Mouse (Mus musculus): ENCODE data around the gene Rad1. TPM values are rescaled to one million over a fixed set of nuclear protein-coding genes. Genes with fewer than 3 reads are reported as not detected.

The Rad1 gene
- 14.2 and 15.3 TPM in 2 replicates for polyA plus RNA-seq (2015; fragmentation: Nextera tagmentation; extraction: Ambion mirVana)

DNA sequence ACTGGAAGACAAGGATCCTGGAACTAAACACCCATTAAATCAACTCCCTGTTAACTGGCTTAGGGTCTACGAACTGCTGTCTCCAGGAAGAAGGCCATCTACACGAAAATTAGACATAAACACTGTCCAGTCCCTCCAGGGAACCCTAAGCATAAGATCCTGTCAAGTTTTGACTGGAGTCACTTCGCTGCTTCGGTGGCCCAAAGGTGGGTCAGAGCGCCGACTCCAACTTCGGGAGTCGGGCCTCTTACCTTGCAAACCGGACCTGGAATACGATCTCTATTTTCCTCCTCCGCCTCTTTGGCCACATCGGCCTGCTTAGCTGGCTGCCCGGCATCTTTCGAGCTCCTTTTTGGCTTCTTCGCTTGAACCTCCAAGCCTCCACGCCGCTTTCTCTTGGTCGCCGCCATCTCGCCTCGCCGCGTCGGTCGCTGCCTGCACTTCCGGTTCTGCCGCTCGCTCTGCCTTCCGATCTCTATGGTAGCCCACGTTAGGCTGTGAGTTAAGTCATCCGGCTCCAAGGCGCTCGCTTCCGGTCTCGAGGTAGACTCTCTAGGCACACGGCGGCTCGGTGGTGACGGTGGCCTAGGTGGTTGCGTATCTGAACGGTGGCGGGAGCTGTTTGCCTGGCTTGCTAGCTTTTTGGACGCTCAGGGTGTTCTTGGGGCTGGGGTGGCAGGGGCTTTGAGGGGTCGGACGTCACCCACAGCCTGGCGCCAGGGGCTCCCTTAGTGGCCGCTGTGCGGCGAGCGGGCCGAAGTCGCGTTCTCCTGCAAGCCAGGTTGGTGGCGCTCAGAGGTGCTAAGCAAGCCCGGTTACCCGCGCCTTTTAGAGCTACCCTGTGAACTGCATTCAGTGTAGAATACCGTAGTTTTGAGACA lies at the start of gene Rad1, which contains the start of gene Brix1:
Gene Rad1 (plus strand): TSS at position 535 of the 881 bp plus-strand sequence.
Gene Brix1 (minus strand): TSS at position 464 of the 881 bp plus-strand sequence.
- H3K9me3 ChIP-seq (replicated peaks): no peaks in the 10 kb centered on the region
- peak within 1 kb of the TSS; percentile 79 for H3K4me3 ChIP-seq (replicated peaks)
- peak within 1 kb of the TSS; percentile 84 for H3K9ac ChIP-seq
- peak within 1 kb of the TSS; percentile 80 for H3K4me2 ChIP-seq
- under 1% methylated on average over 58 of the region's 58 CpGs for WGBS (ENCODE audit: insufficient replicate concordance)
- H3K27ac ChIP-seq (replicated peaks): peak within 1 kb of the TSS; percentile 72
- ATAC-seq (ENCODE audit: insufficient read depth): peak; percentile 100
- H3K27me3 ChIP-seq: no peaks in the 10 kb centered on the region
- peaks cover 23% of the 10 kb centered on the region for H3K4me1 ChIP-seq (replicated peaks)
- peaks cover 41% of the 10 kb centered on the region for H3K36me3 ChIP-seq (replicated peaks)

GRCm38 (mm10) chr15:10436893-10437292 lies 48.9 kb upstream of the Rad1 start:
- Histone ChIP-seq H3K4me2 (no peak overlapping the region), H3K4me1 (replicated peaks) (no peaks in the 10 kb centered on the region), H3K9me3 (replicated peaks) (no peaks in the 10 kb centered on the region), H3K27ac (replicated peaks) (no peak overlapping the region), H3K9ac (no peak overlapping the region), H3K4me3 (replicated peaks) (no peak overlapping the region), H3K27me3 (no peaks in the 10 kb centered on the region), H3K36me3 (replicated peaks) (no peaks in the 10 kb centered on the region)
- no peak for ATAC-seq (ENCODE audit: insufficient read depth)
- 52% methylated on average over 1 of the region's 1 CpGs for WGBS (ENCODE audit: insufficient replicate concordance)

DNA sequence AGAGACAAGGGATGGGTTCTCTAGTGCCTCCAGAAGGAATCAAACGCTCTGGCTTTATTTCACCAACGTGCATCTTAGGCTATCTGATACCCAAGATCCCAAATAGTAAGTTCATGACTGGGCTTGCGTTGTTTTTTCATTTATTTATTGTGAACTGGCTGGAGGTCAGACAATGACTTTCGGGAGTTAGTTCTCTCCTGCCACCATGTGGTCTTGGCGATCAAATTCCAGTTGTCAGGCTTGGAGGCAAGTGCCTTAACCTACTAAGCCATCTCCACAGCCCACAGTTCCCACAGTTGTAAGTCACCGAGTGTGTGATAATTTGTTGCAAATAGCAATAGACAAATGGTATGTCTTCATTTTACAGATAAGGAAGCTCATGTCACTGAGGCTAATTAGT lies 45.9 kb upstream of the Rad1 start:
- Histone ChIP-seq H3K27me3 (no peaks in the 10 kb centered on the region), H3K4me2 (no peak overlapping the region), H3K27ac (replicated peaks) (no peak overlapping the region), H3K4me1 (replicated peaks) (no peaks in the 10 kb centered on the region), H3K9me3 (replicated peaks) (no peaks in the 10 kb centered on the region), H3K9ac (no peak overlapping the region), H3K36me3 (replicated peaks) (0 out of 2 replicates have a peak, but pooled peaks cover 9% of the 10 kb centered on the region), H3K4me3 (replicated peaks) (no peak overlapping the region)
- WGBS (ENCODE audit: insufficient replicate concordance): 65% methylated on average over 6 of the region's 6 CpGs
- no peak for ATAC-seq (ENCODE audit: insufficient read depth)

DNA sequence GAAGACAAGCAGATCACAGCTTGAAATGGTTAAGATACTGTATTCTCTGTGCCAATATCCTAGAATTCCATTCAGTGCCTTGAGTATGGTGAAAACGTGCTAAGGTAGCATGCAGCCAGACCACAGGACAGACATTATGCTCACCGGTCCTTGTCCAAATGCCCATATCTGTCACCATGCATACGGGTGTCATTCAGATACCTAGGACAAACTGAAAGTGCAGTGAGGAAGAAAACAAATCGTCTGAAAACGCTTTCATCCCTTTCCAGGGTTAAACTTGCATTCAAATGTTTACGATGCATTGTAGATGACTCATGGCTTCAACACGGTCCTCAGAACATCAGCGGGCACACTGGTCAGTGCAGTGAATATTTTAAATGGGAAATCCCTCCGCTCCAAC lies 44.3 kb upstream of the Rad1 start:
- H3K4me1 ChIP-seq (replicated peaks): no peaks in the 10 kb centered on the region
- WGBS (ENCODE audit: insufficient replicate concordance): 74% methylated on average over 9 of the region's 9 CpGs

DNA sequence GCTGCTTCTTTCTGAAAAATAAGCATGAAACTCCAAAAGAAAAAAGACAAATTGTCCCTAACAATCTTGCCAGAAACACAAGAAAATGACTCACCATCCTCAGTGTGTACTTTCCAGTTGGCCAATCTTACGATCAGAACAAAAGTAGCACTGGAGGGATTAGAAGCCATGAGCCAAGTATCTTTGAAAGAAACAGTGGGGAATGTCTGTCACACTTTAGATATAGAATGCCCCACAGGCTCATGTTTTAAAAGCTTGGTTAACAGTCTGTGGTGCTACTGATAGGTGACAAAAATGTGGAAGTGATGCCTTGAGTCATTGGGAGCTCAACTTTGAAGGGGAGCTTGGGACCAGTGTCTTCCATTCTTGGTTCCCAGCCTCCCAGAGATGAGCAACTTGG lies 43.5 kb upstream of the Rad1 start:
- Histone ChIP-seq H3K36me3 (replicated peaks) (peaks cover 19% of the 10 kb centered on the region), H3K4me3 (replicated peaks) (no peak overlapping the region), H3K27ac (replicated peaks) (no peak overlapping the region), H3K9ac (no peak overlapping the region), H3K4me1 (replicated peaks) (no peaks in the 10 kb centered on the region), H3K27me3 (no peaks in the 10 kb centered on the region), H3K9me3 (replicated peaks) (no peaks in the 10 kb centered on the region), H3K4me2 (no peak overlapping the region)
- no peak for ATAC-seq (ENCODE audit: insufficient read depth)
- WGBS (ENCODE audit: insufficient replicate concordance): 90% methylated on average over 1 of the region's 1 CpGs

More for the DNA sequence above, 44.3 kb upstream of the Rad1 start:
- Histone ChIP-seq H3K9me3 (replicated peaks) (no peaks in the 10 kb centered on the region), H3K4me2 (no peak overlapping the region), H3K27ac (replicated peaks) (no peak overlapping the region), H3K27me3 (no peaks in the 10 kb centered on the region), H3K9ac (no peak overlapping the region), H3K36me3 (replicated peaks) (peaks cover 16% of the 10 kb centered on the region), H3K4me3 (replicated peaks) (no peak overlapping the region)
- ATAC-seq (ENCODE audit: insufficient read depth): no peak

DNA sequence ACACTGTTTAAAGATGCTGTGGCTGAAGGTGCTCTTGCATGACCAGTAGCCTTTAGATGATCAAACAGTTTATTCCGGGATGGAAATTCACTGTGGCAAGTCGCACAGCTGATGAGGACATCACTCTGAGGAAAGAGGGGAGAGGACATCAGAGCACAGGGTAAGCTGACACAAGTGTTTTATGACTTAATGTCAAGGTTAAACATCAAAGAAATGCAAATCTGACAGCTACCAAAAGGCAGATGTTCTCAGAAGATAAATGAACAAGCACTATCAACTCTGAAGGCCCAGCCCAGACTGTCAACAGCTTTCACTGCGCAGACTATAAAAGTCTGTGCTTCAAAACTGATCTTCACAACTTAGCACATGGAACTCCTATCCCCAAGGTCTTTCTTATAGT lies 38.7 kb upstream of the Rad1 start:
- H3K4me2 ChIP-seq: no peak overlapping the region
- no peak overlapping the region for H3K27ac ChIP-seq (replicated peaks)
- H3K9me3 ChIP-seq (replicated peaks): no peaks in the 10 kb centered on the region
- WGBS (ENCODE audit: insufficient replicate concordance): 67% methylated on average over 3 of the region's 3 CpGs
- H3K36me3 ChIP-seq (replicated peaks): peaks cover 41% of the 10 kb centered on the region
- H3K27me3 ChIP-seq: no peaks in the 10 kb centered on the region
- no peaks in the 10 kb centered on the region for H3K4me1 ChIP-seq (replicated peaks)
- no peak overlapping the region for H3K9ac ChIP-seq
- H3K4me3 ChIP-seq (replicated peaks): no peak overlapping the region
- ATAC-seq (ENCODE audit: insufficient read depth): no peak

GRCm38 (mm10) chr15:10460986-10461385 lies 24.8 kb upstream of the Rad1 start:
- Histone ChIP-seq H3K9ac (no peak overlapping the region), H3K4me2 (no peak overlapping the region), H3K4me1 (replicated peaks) (0 out of 2 replicates have a peak, but pooled peaks cover 5% of the 10 kb centered on the region), H3K27ac (replicated peaks) (no peak overlapping the region), H3K27me3 (no peaks in the 10 kb centered on the region), H3K4me3 (replicated peaks) (no peak overlapping the region), H3K9me3 (replicated peaks) (no peaks in the 10 kb centered on the region), H3K36me3 (replicated peaks) (peaks cover 44% of the 10 kb centered on the region)
- 73% methylated on average over 12 of the region's 12 CpGs for WGBS (ENCODE audit: insufficient replicate concordance)
- ATAC-seq (ENCODE audit: insufficient read depth): no peak

GRCm38 (mm10) chr15:10463555-10463954 lies 22.3 kb upstream of the Rad1 start:
- Histone ChIP-seq H3K9ac (no peak overlapping the region), H3K9me3 (replicated peaks) (no peaks in the 10 kb centered on the region), H3K4me2 (no peak overlapping the region), H3K27ac (replicated peaks) (no peak overlapping the region), H3K4me3 (replicated peaks) (no peak overlapping the region), H3K4me1 (replicated peaks) (0 out of 2 replicates have a peak, but pooled peaks cover 14% of the 10 kb centered on the region), H3K36me3 (replicated peaks) (peaks cover 29% of the 10 kb centered on the region), H3K27me3 (no peaks in the 10 kb centered on the region)
- WGBS (ENCODE audit: insufficient replicate concordance): 46% methylated on average over 5 of the region's 5 CpGs
- ATAC-seq (ENCODE audit: insufficient read depth): no peak

GRCm38 (mm10) chr15:10464678-10465077 lies 21.1 kb upstream of the Rad1 start:
- no peak for ATAC-seq (ENCODE audit: insufficient read depth)
- Histone ChIP-seq H3K4me2 (no peak overlapping the region), H3K4me1 (replicated peaks) (peaks cover 24% of the 10 kb centered on the region), H3K27me3 (no peaks in the 10 kb centered on the region), H3K9me3 (replicated peaks) (no peaks in the 10 kb centered on the region), H3K4me3 (replicated peaks) (no peak overlapping the region), H3K9ac (no peak overlapping the region), H3K36me3 (replicated peaks) (peaks cover 22% of the 10 kb centered on the region), H3K27ac (replicated peaks) (no peak overlapping the region)
- WGBS (ENCODE audit: insufficient replicate concordance): 37% methylated on average over 3 of the region's 3 CpGs

- no peak overlapping the region for H3K9ac ChIP-seq
- H3K4me3 ChIP-seq (replicated peaks): 0 out of 2 replicates have a peak overlapping the region, but pooled peaks have one; percentile 76
- no peaks in the 10 kb centered on the region for H3K36me3 ChIP-seq (replicated peaks)
- H3K27ac ChIP-seq (replicated peaks): no peak overlapping the region
- WGBS (ENCODE audit: insufficient replicate concordance): 59% methylated on average over 3 of the region's 3 CpGs
- H3K27me3 ChIP-seq: no peaks in the 10 kb centered on the region
- H3K4me2 ChIP-seq: peak overlapping the region; percentile 98
- no peak for ATAC-seq (ENCODE audit: insufficient read depth)
- H3K9me3 ChIP-seq (replicated peaks): no peaks in the 10 kb centered on the region
- peaks cover 33% of the 10 kb centered on the region for H3K4me1 ChIP-seq (replicated peaks)
Observed at GRCm38 (mm10) chr15:10468761-10469160, 17.1 kb upstream of the Rad1 start.

GRCm38 (mm10) chr15:10469641-10470150 lies 16.1 kb upstream of the Rad1 start:
- WGBS (ENCODE audit: insufficient replicate concordance): under 1% methylated on average over 40 of the region's 40 CpGs
- no peak for ATAC-seq (ENCODE audit: insufficient read depth)
- Histone ChIP-seq H3K36me3 (replicated peaks) (no peaks in the 10 kb centered on the region), H3K9ac (peak overlapping the region; percentile 72), H3K4me1 (replicated peaks) (peaks cover 28% of the 10 kb centered on the region), H3K4me2 (peak overlapping the region; percentile 98), H3K9me3 (replicated peaks) (no peaks in the 10 kb centered on the region), H3K27me3 (no peaks in the 10 kb centered on the region), H3K4me3 (replicated peaks) (peak overlapping the region; percentile 76), H3K27ac (replicated peaks) (peak overlapping the region; percentile 78)
